9 mouse cellular contexts compared by ENCODE assay signal in genomic region chr1:172016660-172017516, GRCm38 (mm10). TPM values are rescaled to one million over a fixed set of nuclear protein-coding genes. Genes with fewer than 3 reads are reported as not detected.
DNase-seq lines count a peak whose midpoint lies in the region; ATAC-seq and TF ChIP-seq lines count a peak whose summit lies in the region.
"Had no signal": no experiment of that assay in that cellular context is flagged by ENCODE, and none has a peak within 500 bp of the region (broad histone marks: within the 10 kb centered on the region; RNA-seq: fewer than 3 reads in every experiment).

No protein-coding gene starts in this region.

- no peak for DNase-seq in lung, embryonic 14.5 days
- no peak for DNase-seq in lung, postnatal 36 days
- no peak for DNase-seq in layer of hippocampus, adult 9-10 months (ENCODE audit: low spot score)
- no peak for DNase-seq in lung, postnatal 0 days (ENCODE audit: low spot score)
- DNase-seq: liver had no signal

- no peak overlapping the region for H3K4me3 ChIP-seq in lung, embryonic 14.5 days (ENCODE audit: low read depth, low read length)
- H3K4me3 ChIP-seq in forebrain, embryonic 13.5 days: peak overlapping the region; percentile 23
- H3K4me3 ChIP-seq in limb, embryonic 15.5 days: no peak overlapping the region
- no peak overlapping the region for H3K4me3 ChIP-seq in stomach, embryonic 14.5 days (ENCODE audit: low read depth, low read length)
- H3K4me3 ChIP-seq in lung, postnatal 0 days (ENCODE audit: low read depth, low read length): no peak overlapping the region

- no peak for TF ChIP-seq CTCF in lung, embryonic 14.5 days (IDR thresholded peaks at IDR 0.05; ENCODE audit: low read depth)
- TF ChIP-seq CTCF in lung, postnatal 0 days (IDR thresholded peaks at IDR 0.05): no peak

- H3K9ac ChIP-seq in lung, embryonic 14.5 days: no peak overlapping the region; the same call in 1 of the 2 replicates
- peak overlapping the region; percentile 56 for H3K9ac ChIP-seq in forebrain, embryonic 13.5 days
- H3K9ac ChIP-seq in limb, embryonic 15.5 days: no peak overlapping the region
- no peak overlapping the region for H3K9ac ChIP-seq in stomach, embryonic 14.5 days (replicated peaks; ENCODE audit: low read depth, low read length)
- H3K9ac ChIP-seq in lung, postnatal 0 days (replicated peaks; ENCODE audit: low read depth): no peak overlapping the region

- no peak overlapping the region; the same call in 1 of the 2 replicates for H3K27ac ChIP-seq in lung, embryonic 14.5 days (ENCODE audit: low read depth)
- peak overlapping the region; percentile 94 for H3K27ac ChIP-seq in forebrain, embryonic 13.5 days
- peak overlapping the region; percentile 68 for H3K27ac ChIP-seq in limb, embryonic 15.5 days
- peak overlapping the region; percentile 3; the same call in 1 of the 2 replicates for H3K27ac ChIP-seq in stomach, embryonic 14.5 days (ENCODE audit: low read length)
- H3K27ac ChIP-seq in lung, postnatal 0 days (ENCODE audit: low read length): no peak overlapping the region

- H3K4me1 ChIP-seq in lung, embryonic 14.5 days (ENCODE audit: insufficient read depth): peaks cover 26% of the 10 kb centered on the region
- peaks cover 98% of the 10 kb centered on the region for H3K4me1 ChIP-seq in forebrain, embryonic 13.5 days
- H3K4me1 ChIP-seq in limb, embryonic 15.5 days: peaks cover 64% of the 10 kb centered on the region
- H3K4me1 ChIP-seq in stomach, embryonic 14.5 days (ENCODE audit: control insufficient read depth, insufficient read depth, low read length): peaks cover 31% of the 10 kb centered on the region; the same call in 1 of the 2 replicates
- peaks cover 18% of the 10 kb centered on the region; the same call in 1 of the 2 replicates for H3K4me1 ChIP-seq in lung, postnatal 0 days (ENCODE audit: insufficient read depth, low read depth, low read length)

- no peaks in the 10 kb centered on the region for H3K27me3 ChIP-seq in lung, embryonic 14.5 days (ENCODE audit: insufficient read depth, low read length)
- H3K27me3 ChIP-seq in forebrain, embryonic 13.5 days: no peaks in the 10 kb centered on the region
- no peaks in the 10 kb centered on the region for H3K27me3 ChIP-seq in limb, embryonic 15.5 days
- H3K27me3 ChIP-seq in stomach, embryonic 14.5 days (ENCODE audit: control insufficient read depth, insufficient read depth, low read length): no peaks in the 10 kb centered on the region
- H3K27me3 ChIP-seq in lung, postnatal 0 days (replicated peaks; ENCODE audit: insufficient read depth, low read length): no peaks in the 10 kb centered on the region

- no peaks in the 10 kb centered on the region for H3K9me3 ChIP-seq in lung, embryonic 14.5 days (ENCODE audit: low read depth, low read length)
- no peaks in the 10 kb centered on the region for H3K9me3 ChIP-seq in forebrain, embryonic 13.5 days (replicated peaks)
- H3K9me3 ChIP-seq in limb, embryonic 15.5 days: no peaks in the 10 kb centered on the region
- no peaks in the 10 kb centered on the region for H3K9me3 ChIP-seq in stomach, embryonic 14.5 days (ENCODE audit: control insufficient read depth, low read depth, low read length)
- no peaks in the 10 kb centered on the region for H3K9me3 ChIP-seq in lung, postnatal 0 days (ENCODE audit: low read length)

- peaks cover 14% of the 10 kb centered on the region for H3K36me3 ChIP-seq in lung, embryonic 14.5 days (ENCODE audit: insufficient read depth)
- H3K36me3 ChIP-seq in forebrain, embryonic 13.5 days (ENCODE audit: poor library complexity, severe bottlenecking): peaks cover 38% of the 10 kb centered on the region
- H3K36me3 ChIP-seq in limb, embryonic 15.5 days: peaks cover 7% of the 10 kb centered on the region
- H3K36me3 ChIP-seq in stomach, embryonic 14.5 days (ENCODE audit: control insufficient read depth, insufficient read depth, low read length): peaks cover 6% of the 10 kb centered on the region; the same call in 1 of the 2 replicates
- no peaks in the 10 kb centered on the region for H3K36me3 ChIP-seq in lung, postnatal 0 days (ENCODE audit: insufficient read depth, low read length)

- H3K4me2 ChIP-seq in lung, embryonic 14.5 days: no peak overlapping the region
- H3K4me2 ChIP-seq in forebrain, embryonic 13.5 days: peak overlapping the region; percentile 56
- no peak overlapping the region for H3K4me2 ChIP-seq in limb, embryonic 15.5 days
- no peak overlapping the region for H3K4me2 ChIP-seq in stomach, embryonic 14.5 days (replicated peaks; ENCODE audit: low read depth, low read length)
- no peak overlapping the region for H3K4me2 ChIP-seq in lung, postnatal 0 days (replicated peaks; ENCODE audit: low read depth, low read length)

- WGBS in lung, embryonic 14.5 days: 21% methylated on average over 6 of the region's 6 CpGs
- WGBS in forebrain, embryonic 13.5 days: 2% methylated on average over 6 of the region's 6 CpGs
- WGBS in limb, embryonic 15.5 days: 37% methylated on average over 6 of the region's 6 CpGs
- WGBS in stomach, embryonic 14.5 days: 26% methylated on average over 6 of the region's 6 CpGs
- WGBS in lung, postnatal 0 days: 37% methylated on average over 6 of the region's 6 CpGs

- TF ChIP-seq EP300 in lung, postnatal 0 days (IDR thresholded peaks at IDR 0.05): no peak

- ATAC-seq in lung, embryonic 14.5 days (ENCODE audit: insufficient read depth): peak; percentile 29; the same call in 1 of the 2 replicates
- ATAC-seq in forebrain, embryonic 13.5 days: peak; percentile 79
- 0 out of 2 replicates have a peak, but pooled peaks have one; percentile 20 for ATAC-seq in limb, embryonic 15.5 days (ENCODE audit: insufficient number of reproducible peaks, low FRiP score, low TSS enrichment, low read depth)
- ATAC-seq in stomach, embryonic 14.5 days (ENCODE audit: insufficient number of reproducible peaks, insufficient read depth, low FRiP score, low read depth): no peak
- ATAC-seq in cerebellum, adult (ENCODE audit: insufficient number of reproducible peaks, low FRiP score, low TSS enrichment): no peak
- ATAC-seq in lung, postnatal 0 days: no peak

RNA-seq across cellular contexts. Expression of gene Vangl2, which starts 11.4 kb away (rescaled TPM):
- polyA plus RNA-seq in lung, embryonic 14.5 days (2014; fragmentation: Nextera tagmentation; extraction: Ambion mirVana): 17.1 TPM in 2 replicates
- polyA plus RNA-seq in forebrain, embryonic 13.5 days (2015; fragmentation: Nextera tagmentation; extraction: Ambion mirVana): 55.0 and 55.4 TPM in 2 replicates
- 14.3 and 15.7 TPM in 2 replicates for polyA plus RNA-seq in limb, embryonic 15.5 days (2015; fragmentation: Nextera tagmentation; extraction: Ambion mirVana)
- 17.1 and 18.4 TPM in 2 replicates for polyA plus RNA-seq in stomach, embryonic 14.5 days (2014; fragmentation: Nextera tagmentation; extraction: Ambion mirVana)
- 6.2 and 6.9 TPM in 2 replicates for polyA plus RNA-seq in lung, postnatal 0 days (2015; fragmentation: Nextera tagmentation; extraction: Ambion mirVana)

RNA-seq across cellular contexts. Expression of gene Nhlh1, which starts 40.5 kb away (rescaled TPM):
- not detected in 2 replicates for polyA plus RNA-seq in lung, embryonic 14.5 days (2014; fragmentation: Nextera tagmentation; extraction: Ambion mirVana)
- 7.3 and 7.8 TPM in 2 replicates for polyA plus RNA-seq in forebrain, embryonic 13.5 days (2015; fragmentation: Nextera tagmentation; extraction: Ambion mirVana)
- 0.05 TPM in 1 of 2 replicates, not detected in the other for polyA plus RNA-seq in limb, embryonic 15.5 days (2015; fragmentation: Nextera tagmentation; extraction: Ambion mirVana)
- polyA plus RNA-seq in stomach, embryonic 14.5 days (2014; fragmentation: Nextera tagmentation; extraction: Ambion mirVana): not detected in 2 replicates
- not detected in 2 replicates for polyA plus RNA-seq in lung, postnatal 0 days (2015; fragmentation: Nextera tagmentation; extraction: Ambion mirVana)

Comparison
In these comparisons a context has a peak if more than half of its experiments do, and no peak if none do; other contexts are left out.
1. ATAC-seq: peak in lung, embryonic 14.5 days (single experiment), forebrain, embryonic 13.5 days (single experiment) and limb, embryonic 15.5 days (single experiment); none in stomach, embryonic 14.5 days (single experiment), cerebellum, adult (single experiment) and lung, postnatal 0 days (single experiment).
2. H3K27ac ChIP-seq: peak in forebrain, embryonic 13.5 days (single experiment), limb, embryonic 15.5 days (single experiment) and stomach, embryonic 14.5 days (single experiment); none in lung, embryonic 14.5 days (single experiment) and lung, postnatal 0 days (single experiment).